Mouse (Mus musculus) adrenal gland, postnatal 14 days (tissue): ENCODE measurements around the gene Slc38a4. TPM values are rescaled to one million over a fixed set of nuclear protein-coding genes. Genes with fewer than 3 reads are reported as not detected.

Experiments
- DNase-seq: peaks from one replicate; pipeline ENCODE4 v3.0.0; 2021; ENCODE audit warnings: mixed read lengths
- total RNA-seq: library from RNA; stranded (reverse); gene quantifications from 2 replicates; pipeline ENCODE4 v1.2.3, GENCODE M21; 2021

Gene Slc38a4
- total RNA-seq, 1 experiment from 2014 or later, result 72.3 TPM

- no peak for DNase-seq
Measured at GRCm38 (mm10) chr15:97054767-97055489, 828 bp downstream of the Slc38a4 start.

DNA sequence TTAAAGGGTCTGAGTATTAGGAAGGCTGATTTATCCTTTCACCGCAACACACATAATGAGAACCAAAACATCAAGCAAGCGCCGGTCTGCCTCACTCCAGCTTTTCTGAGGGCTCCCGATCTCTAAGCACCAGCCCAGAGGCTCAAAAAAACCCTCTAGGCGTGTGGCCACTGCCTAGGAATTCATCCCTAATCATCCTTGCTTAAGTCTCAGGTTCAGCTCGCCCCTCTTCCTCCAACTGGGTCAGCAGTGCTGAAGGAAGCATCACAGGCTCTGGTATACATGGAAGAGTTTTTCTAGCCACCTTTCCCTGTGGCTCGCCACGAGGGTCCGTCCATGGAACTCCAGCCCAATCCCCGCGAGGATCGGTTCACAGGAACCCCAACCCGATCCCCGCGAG lies 1.6 kb downstream of the Slc38a4 start:
- no peak for DNase-seq

GRCm38 (mm10) chr15:97050436-97050835 lies 5.3 kb downstream of the Slc38a4 start:
- DNase-seq, result peak; percentile 33

DNA sequence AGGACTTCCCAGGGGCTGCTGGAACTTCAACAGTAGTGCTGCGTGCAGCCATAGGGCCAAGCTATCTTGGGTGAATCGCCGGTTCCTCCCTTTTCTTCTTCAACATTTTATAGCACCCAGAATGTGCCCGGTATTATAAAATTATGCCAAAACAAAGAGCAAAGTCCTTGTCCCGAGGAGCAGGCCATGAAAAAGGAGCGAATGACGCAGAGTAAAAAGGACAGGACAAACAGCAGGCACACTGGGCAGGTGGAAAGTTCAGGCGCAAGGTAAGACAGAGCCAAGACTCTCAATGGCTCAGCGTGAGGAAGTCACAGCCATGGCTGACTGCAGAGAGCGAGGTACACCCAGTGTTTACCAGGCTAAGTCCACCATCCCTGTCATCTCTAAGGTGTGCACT lies 5.7 kb downstream of the Slc38a4 start:
- no peak for DNase-seq

DNA sequence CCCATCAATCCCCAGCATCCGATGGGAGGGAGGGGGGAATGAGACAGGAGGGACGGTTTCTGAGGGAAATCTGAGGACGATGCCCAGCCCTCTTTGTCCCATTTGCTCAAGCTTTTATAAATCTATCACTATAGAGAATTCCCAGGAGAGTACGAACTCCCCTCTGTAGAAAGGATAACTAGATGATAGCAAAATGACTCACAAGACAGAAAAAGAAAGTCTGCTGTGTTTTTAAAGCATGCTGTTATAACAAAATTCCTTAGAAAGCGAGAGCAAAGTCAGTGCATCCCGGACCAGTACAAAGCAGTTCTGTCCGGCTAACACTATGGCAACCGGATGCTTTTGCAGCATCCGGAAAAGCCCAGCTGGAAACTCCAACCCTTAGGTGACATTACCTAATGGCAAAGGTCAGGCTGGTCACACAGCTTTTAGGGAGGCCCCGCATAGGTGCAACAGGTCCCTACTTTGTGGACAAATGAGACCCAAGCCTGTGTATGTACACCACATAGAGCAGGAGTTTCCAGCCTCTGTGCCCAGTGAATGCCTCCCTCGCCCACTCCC lies 6.4 kb downstream of the Slc38a4 start:
- DNase-seq, result no peak

- no peak for DNase-seq
Measured at GRCm38 (mm10) chr15:97048267-97048666, 7.5 kb downstream of the Slc38a4 start.

- no peak for DNase-seq
Measured at GRCm38 (mm10) chr15:97043921-97044320, 11.8 kb downstream of the Slc38a4 start.

DNA sequence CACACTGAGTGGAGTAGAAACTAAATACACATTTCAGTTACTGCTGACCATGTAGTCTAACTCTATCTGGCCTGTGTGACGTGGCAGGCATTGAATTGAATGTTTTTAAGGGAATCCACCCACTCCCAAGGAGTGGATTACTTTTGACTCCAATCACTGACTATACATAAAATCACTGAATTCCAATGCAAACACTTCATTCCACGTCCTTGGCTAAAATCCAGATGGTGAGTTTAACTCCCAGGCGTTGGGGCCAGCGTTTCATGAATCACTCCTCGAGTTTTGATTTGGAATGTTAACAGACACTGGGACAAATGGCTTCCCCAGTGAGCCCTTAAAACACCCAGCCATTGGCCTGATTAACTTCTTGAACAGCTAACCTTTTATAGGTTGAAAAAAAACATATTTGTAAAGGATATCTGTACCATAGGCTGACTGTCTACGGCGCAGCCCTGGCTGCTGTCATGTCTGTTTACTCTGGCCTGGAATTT lies 13.7 kb downstream of the Slc38a4 start:
- no peak for DNase-seq

DNA sequence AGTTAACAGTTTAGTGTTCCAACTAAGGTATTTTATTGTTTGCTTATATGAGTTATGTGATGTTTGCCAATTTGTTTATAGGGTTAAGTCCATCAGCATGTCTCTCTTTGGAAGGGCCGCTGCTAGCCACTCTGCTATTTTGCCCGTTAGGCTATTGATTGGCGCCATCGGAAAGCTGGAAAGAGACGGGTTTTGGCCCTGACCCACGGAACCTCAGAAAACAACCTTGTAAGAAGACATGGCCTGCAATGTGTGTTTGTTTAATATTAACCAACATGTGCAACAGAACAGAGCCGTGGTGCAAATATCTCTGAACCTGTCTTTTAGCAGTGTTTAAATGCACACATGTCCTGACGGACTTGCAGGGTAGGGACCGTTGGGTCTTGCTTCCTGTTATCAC lies 14.6 kb downstream of the Slc38a4 start:
- no peak for DNase-seq

GRCm38 (mm10) chr15:97037710-97038109 lies 18.0 kb downstream of the Slc38a4 start:
- DNase-seq, result no peak

- DNase-seq, result no peak
Measured at GRCm38 (mm10) chr15:97035892-97036291, 19.9 kb downstream of the Slc38a4 start.

DNA sequence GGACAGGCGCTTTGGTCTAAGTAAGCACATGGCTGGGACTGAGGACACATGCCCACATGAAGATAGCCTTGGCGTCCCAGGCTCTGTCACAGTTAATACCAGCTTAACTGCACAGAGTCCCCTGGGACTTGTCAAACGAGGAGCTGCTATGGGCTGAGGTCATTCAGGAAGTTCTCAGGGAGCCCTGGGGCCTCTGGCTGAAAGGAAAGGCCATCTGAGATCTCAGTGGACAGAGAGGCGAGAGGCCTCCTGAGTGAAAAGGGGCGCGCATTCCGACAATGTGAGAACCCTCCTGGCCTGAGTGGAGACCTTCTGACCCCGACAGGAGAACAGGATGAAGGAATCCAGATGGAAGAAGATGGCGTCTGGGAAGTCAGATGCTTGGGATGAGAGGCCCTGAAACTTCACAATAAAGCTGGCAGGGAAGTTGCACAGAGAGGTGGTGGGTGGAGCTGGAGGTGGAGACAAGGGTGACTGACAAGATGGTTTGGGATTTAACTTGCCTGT lies 22.2 kb downstream of the Slc38a4 start:
- no peak for DNase-seq

DNA sequence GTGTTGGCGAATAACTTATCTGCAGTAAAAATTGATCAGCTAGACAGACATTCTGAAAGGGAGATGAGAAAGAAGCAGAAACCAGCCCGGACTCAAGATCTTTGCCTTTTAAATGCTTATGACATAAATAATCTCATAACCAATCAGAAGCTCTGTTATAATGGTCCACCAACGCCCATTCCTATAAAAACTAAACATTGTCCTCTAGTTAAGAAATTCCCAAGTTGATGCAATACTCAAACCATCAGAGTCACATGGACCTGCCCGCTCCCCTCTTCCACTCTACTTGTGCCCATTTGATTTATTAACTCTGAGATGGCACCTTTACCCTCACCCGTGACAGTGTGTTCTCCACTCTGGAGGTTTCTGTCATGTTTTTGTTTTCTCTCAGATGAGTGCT lies 23.9 kb downstream of the Slc38a4 start:
- DNase-seq, result no peak

DNA sequence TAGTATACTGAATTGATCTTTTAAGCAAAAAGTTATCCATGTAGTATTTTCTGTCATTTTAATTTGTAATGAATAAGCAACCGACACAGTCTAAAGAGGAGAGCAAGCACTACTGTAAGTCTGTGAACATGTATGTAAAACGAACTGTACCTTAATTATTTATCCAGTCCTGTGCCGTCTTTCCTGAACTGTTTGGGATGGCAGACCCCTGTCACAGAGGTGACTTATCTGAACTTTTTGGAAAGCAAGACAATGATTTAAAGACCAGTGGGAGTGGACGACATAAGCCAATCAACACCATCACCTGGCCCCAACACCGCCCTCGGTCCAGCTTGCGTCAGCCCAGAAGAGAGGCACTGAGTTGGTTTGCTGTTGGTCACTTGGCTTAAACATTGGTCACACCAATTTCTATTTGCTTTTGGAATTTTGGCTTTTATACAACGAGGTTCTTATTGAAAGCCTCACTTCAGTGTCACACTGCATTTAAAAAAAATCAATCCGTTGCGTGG lies 24.7 kb downstream of the Slc38a4 start:
- DNase-seq, result no peak

GRCm38 (mm10) chr15:97030136-97030535 lies 25.6 kb downstream of the Slc38a4 start:
- no peak for DNase-seq

- no peak for DNase-seq
Measured at GRCm38 (mm10) chr15:97029064-97029791, 26.5 kb downstream of the Slc38a4 start.

- no peak for DNase-seq
Measured at GRCm38 (mm10) chr15:97028651-97029050, 27.1 kb downstream of the Slc38a4 start.

- no peak for DNase-seq
Measured at GRCm38 (mm10) chr15:97028046-97028634, 27.6 kb downstream of the Slc38a4 start.

- no peak for DNase-seq
Measured at GRCm38 (mm10) chr15:97026670-97027069, 29.1 kb downstream of the Slc38a4 start.

GRCm38 (mm10) chr15:97022764-97023163 lies 33.0 kb downstream of the Slc38a4 start:
- DNase-seq, result no peak

- DNase-seq, result no peak
Measured at GRCm38 (mm10) chr15:97022213-97022612, 33.5 kb downstream of the Slc38a4 start.

GRCm38 (mm10) chr15:97020221-97020620 lies 35.5 kb downstream of the Slc38a4 start:
- no peak for DNase-seq

DNA sequence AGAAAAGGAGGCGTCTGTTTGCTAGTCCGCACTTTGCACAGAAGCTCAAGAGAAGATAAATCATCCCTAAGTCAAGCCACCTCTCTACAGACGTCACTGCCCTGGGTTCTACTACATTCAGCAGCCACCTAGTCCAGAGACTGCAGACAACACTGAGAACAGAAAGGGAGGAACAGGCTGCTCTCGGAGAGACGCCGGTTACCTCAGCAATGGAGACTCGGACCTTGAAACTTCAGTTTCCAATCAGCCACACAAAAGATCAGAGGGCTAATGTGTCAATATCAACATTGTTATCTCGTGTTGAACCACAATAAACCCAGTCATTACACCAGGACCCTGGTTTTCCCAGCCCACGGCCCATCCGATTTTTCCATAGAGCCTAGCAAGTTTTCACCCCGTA lies 36.4 kb downstream of the Slc38a4 start:
- DNase-seq, result no peak
